Mouse (Mus musculus) cerebellum, adult 11 months (tissue): ENCODE data around the gene Arl8b.

Experiments used
- DNase-seq: peaks from one replicate; pipeline ENCODE4 v3.0.0; 2022

Arl8b gene

GRCm38 (mm10) chr6:108785551-108785950 lies 2.7 kb downstream of the Arl8b start:
- DNase-seq, result no peak

- DNase-seq, result no peak
Measured at GRCm38 (mm10) chr6:108791498-108791897, 8.6 kb downstream of the Arl8b start.

GRCm38 (mm10) chr6:108795912-108796311 lies 13.0 kb downstream of the Arl8b start:
- no peak for DNase-seq

DNA sequence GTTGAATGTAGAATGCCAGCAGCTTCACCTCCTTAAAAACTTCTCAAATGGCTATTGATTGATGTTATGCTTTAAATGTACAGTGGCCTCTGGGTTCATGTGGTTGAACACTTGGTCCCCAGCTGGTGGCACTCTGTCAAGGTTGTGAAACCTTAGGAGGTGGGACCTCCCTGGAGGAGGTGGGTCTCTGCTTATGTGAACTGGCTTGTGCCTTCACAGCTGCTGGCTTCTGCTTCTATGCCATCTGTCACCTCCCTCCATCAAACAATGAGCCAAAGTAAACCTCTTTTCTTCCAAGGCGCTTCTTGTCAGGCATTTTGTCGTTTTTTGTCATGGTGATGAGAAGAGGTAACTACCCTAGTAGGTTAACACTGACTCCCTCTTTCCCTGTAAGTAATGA lies 13.8 kb downstream of the Arl8b start:
- no peak for DNase-seq

DNA sequence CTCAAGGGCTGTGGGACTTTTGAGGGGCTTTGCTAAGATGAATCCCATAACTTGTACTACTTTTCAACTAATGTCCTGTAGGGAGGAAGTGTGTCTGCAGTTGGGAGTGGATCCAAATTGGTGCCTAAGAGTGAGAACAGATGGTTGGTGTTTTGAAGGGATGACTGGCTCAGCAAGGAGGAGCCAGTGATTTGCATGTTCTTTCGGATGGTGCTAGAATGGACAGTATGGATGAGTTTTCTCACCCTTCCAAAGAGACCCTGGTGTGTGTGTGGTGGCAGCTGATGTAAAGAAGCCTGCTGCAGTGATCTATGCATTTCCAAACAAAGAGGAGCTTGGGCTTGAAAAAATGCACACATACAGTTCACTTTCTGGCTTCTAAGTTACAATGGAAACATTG lies 22.3 kb downstream of the Arl8b start:
- DNase-seq, result no peak

GRCm38 (mm10) chr6:108805871-108806270 lies 23.0 kb downstream of the Arl8b start:
- DNase-seq, result no peak

- no peak for DNase-seq
Measured at GRCm38 (mm10) chr6:108807446-108807845, 24.5 kb downstream of the Arl8b start.

- no peak for DNase-seq
Measured at GRCm38 (mm10) chr6:108808786-108809185, 25.9 kb downstream of the Arl8b start.

GRCm38 (mm10) chr6:108810237-108810636 lies 27.3 kb downstream of the Arl8b start:
- peak; percentile 30 for DNase-seq

- DNase-seq, result no peak
Measured at GRCm38 (mm10) chr6:108812134-108812533, 29.2 kb downstream of the Arl8b start.

DNA sequence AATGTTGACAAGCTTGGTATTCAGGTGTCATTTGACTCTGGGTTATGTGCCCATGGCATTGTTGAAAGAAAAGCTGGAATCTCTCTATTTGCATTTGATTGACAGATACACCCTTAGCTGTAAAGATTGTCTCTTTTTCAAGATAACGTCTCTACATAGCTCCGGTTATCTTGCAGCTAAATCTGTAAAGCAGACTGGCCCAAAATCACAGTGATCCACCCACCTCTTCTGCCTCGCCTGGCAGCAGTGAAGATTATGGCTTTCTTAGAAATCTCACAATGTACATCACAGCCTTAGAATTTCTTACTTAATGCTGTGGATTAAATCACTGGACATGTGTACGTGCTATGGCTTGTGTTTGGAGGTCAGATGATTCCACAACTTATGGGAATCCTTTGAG lies 34.6 kb downstream of the Arl8b start:
- DNase-seq, result no peak

- no peak for DNase-seq
Measured at GRCm38 (mm10) chr6:108824816-108825545, 42.1 kb downstream of the Arl8b start.

GRCm38 (mm10) chr6:108826070-108826469 lies 43.2 kb downstream of the Arl8b start:
- DNase-seq, result no peak

DNA sequence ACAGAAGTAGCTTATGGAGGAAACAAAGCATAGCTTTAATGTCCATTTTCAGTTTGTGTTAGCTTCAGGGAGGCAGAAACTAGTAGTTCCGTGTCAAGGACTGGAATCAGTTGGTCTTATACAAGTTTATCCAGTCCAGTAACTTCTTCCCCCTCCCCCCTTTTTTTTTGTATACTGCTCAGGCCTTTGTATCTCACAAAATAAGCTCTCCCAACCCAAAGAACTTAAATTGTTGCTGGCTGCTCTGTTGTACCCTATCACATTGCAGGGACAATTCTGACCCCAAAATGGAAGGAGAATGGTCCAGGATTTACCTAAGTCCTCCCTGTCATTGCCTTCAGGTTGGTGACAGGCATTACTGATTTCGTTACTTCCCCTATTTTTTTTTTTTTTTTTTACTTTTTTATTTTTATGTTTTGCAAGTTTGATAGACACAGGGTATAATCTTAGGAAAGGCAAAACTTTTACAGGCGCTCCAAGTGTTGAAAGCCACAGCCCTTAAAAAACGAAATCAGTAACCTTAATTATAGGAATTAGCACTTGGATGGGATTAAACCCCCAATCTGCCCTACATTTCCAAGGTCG lies 44.5 kb downstream of the Arl8b start:
- DNase-seq, result no peak

- peak; percentile 94 for DNase-seq
Measured at GRCm38 (mm10) chr6:108828234-108828868, 45.5 kb downstream of the Arl8b start, which contains the start of gene Edem1. Edem1 (plus strand) TSS chr6:108828641.

DNA sequence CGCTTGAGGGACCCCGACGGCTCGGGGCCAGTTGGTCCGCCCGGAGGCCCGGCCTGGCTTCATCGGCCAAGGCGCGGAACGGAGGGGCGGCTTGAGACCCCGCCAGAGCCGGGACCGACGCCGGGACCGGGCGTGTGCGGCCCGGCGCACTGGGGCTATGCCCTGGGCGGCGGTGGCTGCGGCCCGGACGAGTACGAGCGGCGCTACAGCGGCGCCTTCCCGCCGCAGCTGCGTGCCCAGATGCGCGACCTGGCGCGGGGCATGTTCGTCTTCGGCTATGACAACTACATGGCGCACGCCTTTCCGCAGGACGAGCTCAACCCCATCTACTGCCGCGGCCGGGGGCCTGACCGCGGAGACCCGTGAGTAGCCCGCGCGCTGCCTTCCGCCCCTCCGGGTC lies 46.0 kb downstream of the Arl8b start:
- DNase-seq, result no peak

DNA sequence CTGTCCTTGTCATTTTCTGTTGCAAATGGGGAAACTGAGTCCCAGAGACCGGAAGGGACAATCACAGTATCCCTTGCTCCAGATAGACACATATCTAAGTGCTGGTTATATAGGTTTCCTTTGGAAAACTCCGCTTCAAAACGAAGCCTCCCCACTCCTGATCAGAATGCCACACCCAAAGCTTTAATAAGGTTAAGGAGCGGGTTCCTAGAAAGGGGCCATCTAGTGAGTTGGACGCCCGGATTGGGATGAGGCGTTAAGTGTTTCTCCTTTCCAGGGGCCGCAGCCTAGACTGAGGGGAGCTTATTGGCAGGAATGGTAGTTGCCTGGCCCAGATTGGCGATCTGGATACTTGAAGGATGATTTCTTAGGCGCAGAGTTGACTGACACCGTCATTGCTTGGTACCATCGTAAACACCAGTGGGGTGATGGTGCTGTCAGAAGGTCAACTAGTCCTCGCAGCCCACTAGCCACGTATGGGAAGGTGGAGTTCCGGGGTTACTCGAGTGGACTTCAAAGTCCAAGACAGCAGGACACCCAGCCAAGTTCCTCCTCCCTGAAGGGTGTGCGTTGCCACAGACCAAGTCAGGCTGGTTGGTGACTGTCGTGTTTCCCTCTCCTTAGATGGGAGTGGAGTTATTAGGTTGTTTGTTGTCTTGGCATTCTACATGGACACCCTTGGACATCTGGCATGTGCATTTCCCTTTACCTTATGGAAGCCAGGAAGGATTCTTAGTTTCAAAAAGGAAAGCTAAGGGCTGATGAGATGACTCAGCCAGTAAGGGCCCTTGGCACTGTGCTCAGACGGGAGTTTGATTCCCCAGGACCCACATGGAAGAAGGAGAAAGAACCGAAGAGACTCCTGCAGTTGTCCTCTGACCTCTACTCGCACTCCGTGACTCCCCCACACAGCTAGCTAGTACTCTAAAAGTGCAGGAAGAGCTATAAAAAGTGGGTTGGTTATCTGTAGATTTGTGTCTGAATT lies 46.8 kb downstream of the Arl8b start:
- peak; percentile 16 for DNase-seq

DNA sequence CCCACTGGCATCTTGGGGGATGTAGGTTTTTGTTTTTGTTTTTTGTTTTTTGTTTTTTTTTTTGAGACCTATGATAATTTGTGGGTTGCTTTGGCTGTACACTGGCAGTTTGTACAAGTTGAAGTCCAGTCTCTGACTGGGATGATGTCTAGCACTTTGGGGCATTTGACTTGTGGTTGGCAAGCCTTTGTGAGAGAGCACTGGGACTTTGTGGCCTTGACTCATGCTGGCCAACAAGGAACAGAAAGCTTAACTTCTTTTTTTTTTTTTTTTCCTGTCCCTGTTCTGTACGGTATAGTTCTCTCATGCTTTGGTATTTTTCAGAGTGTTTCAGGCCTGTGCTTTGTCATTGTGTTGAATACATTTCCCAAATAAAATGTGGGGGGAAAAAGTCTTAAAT lies 49.3 kb downstream of the Arl8b start:
- no peak for DNase-seq

DNA sequence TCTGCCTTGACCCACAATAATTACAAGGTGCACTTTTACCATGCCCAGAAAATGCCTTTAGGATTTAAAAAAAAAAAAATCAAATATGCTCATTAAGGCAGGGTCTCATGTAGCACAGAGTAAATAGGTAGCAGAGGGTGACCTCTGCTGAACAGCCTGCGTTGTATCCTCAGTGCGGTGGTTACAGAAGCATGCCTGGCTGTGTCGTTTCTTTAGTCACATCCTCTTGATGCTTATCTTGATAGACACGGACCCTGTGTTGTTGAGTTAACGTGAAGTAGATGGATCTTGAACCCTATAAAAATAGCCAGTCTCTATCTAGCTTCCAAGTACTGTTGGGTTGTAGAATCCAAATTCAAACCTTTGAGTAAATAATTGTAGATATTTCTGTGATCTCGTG lies 50.1 kb downstream of the Arl8b start:
- no peak for DNase-seq

DNA sequence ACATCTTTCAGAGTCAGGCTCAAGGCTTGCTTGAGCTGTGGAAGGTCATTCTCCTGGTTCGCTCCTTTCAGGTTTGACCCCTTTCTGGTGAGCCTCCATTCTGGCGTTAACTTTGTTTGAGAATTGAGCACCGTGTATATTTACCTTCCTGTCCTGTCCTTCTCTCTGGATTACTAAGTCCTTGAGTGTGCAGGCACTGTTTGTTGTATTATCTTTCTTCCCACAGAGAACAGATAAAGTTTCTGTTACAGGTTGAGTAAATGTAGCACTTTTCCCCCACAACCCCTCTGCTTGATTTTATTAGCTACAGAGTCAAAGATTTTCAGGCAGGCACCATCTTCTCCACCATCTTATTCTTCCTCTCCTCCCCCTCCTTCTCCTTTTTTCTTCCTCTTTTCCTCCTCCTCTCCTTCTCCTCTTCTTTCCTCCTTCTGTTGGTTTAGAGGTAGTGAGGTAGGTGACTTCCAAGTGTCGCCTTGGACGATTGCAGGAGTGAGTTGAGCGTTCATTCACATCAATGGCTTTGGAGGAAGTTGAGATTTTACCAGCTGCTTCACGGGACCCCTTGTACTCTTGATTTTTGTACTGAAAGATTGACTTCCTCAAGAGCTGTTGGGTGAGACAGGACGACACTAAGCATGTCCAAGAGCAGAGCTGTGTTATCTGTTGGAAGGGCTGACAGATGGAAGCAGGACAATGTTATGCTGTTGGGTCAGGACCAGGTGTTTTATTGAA lies 51.2 kb downstream of the Arl8b start:
- DNase-seq, result no peak

- DNase-seq, result no peak
Measured at GRCm38 (mm10) chr6:108835765-108836691, 53.1 kb downstream of the Arl8b start.
